Mouse (Mus musculus) cortical plate, adult 2 months (tissue): Measurements from ENCODE around the gene Borcs8. TPM values are rescaled to one million over a fixed set of nuclear protein-coding genes. Genes with fewer than 3 reads are reported as not detected.
A peak's percentile ranks its signal among the peaks of the same experiment; 100 is the strongest.

Experiments
- H3K27ac ChIP-seq: fragments of 200-500 bp; 2 replicates; pipeline ENCODE4 v1.5.1; 2012; ENCODE audit warnings: low read length, control low read depth, inconsistent platforms; ENCODE audit not compliant: insufficient read depth
- H3K4me1 ChIP-seq: fragments of 200-500 bp; 2 replicates; pipeline ENCODE4 v1.6.1; 2011; ENCODE audit warnings: low read length; ENCODE audit not compliant: control insufficient read depth, insufficient read depth
- H3K4me3 ChIP-seq: fragments of 200-500 bp; 2 replicates; pipeline ENCODE4 v1.5.1; 2011; ENCODE audit warnings: mild to moderate bottlenecking, low read length, control low read depth; ENCODE audit not compliant: insufficient read depth
- CTCF ChIP-seq: fragments of 200-500 bp; IDR thresholded peaks from 2 replicates; pipeline ENCODE4 v1.5.1; 2011; ENCODE audit warnings: mild to moderate bottlenecking, control low read depth, low read length; ENCODE audit not compliant: insufficient read depth; ENCODE audit errors: extremely low read depth
- POLR2A ChIP-seq: fragments of 200-500 bp; IDR thresholded peaks from 2 replicates; pipeline ENCODE4 v1.6.1; 2011; ENCODE audit warnings: mild to moderate bottlenecking, low read length, control low read depth; ENCODE audit not compliant: insufficient read depth; ENCODE audit errors: extremely low read depth
- polyA plus RNA-seq: library from polyadenylated mRNA; depleted of rRNA; stranded (reverse); fragments of >200 nt; gene quantifications from 2 replicates; pipeline ENCODE4 v1.2.3, GENCODE M21; 2012

Gene Borcs8
- polyA plus RNA-seq, 1 experiment, result 107 TPM

GRCm38 (mm10) chr8:70157240-70157800 lies 18.0 kb downstream of the Borcs8 start:
- Histone ChIP-seq H3K4me3 (no peak overlapping the region), H3K27ac (no peak overlapping the region), H3K4me1 (no peaks in the 10 kb centered on the region)
- TF ChIP-seq POLR2A, result no peak
- no peak for TF ChIP-seq CTCF

DNA sequence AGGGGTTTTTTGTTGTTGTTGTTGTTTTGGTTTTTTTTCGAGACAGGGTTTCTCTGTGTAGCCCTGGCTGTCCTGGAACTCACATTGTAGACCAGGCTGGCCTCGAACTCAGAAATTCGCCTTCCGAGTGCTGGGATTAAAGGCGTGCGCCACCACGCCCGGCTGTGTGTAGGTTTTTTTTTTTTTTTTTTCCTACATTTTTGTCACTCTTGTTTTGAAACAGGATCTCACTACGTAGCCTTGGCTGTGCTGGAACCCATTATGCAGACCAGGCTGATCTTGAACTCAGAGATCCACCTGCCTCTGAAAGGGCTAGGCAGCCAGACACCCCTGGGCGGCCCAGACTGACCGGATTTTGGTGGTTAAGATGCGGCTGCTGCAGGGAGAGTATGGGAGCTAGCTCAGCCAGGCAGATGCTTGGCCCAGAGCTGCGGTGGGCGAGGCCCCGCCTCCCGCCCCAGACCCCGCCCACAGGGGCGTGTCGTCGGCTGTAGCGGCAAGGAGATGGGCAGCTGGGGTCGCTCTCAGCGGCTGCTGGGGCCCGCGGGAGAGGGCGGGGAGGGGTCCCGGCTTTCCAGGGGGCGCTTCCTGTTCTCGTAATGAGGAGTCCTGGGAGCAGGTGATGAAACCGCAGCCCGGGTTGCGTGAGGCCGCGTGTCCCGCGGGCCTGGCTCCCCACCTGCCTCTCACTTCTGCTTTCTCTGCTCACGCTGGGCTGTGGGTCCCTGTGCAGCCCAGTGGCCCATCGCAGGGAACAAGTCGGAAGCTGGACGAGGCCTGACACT lies 19.0 kb downstream of the Borcs8 start:
- Histone ChIP-seq H3K4me3 (peak overlapping the region; percentile 33), H3K4me1 (no peaks in the 10 kb centered on the region), H3K27ac (no peak overlapping the region)
- TF ChIP-seq CTCF (no peak), POLR2A (peak; percentile 41; the same call in 1 of the 2 replicates)

- Histone ChIP-seq H3K4me3 (no peak overlapping the region), H3K27ac (no peak overlapping the region), H3K4me1 (no peaks in the 10 kb centered on the region)
- TF ChIP-seq CTCF (no peak), POLR2A (no peak)
Observed at GRCm38 (mm10) chr8:70159211-70159610, 19.9 kb downstream of the Borcs8 start.

GRCm38 (mm10) chr8:70160015-70160414 lies 20.7 kb downstream of the Borcs8 start:
- Histone ChIP-seq H3K4me1 (no peaks in the 10 kb centered on the region), H3K27ac (no peak overlapping the region), H3K4me3 (no peak overlapping the region)
- TF ChIP-seq POLR2A (no peak), CTCF (no peak)

- H3K4me1 ChIP-seq, result no peaks in the 10 kb centered on the region
- no peak overlapping the region for H3K4me3 ChIP-seq
- no peak for TF ChIP-seq POLR2A
- TF ChIP-seq CTCF, result no peak
- H3K27ac ChIP-seq, result no peak overlapping the region
Observed at GRCm38 (mm10) chr8:70163316-70163715, 24.0 kb downstream of the Borcs8 start.

DNA sequence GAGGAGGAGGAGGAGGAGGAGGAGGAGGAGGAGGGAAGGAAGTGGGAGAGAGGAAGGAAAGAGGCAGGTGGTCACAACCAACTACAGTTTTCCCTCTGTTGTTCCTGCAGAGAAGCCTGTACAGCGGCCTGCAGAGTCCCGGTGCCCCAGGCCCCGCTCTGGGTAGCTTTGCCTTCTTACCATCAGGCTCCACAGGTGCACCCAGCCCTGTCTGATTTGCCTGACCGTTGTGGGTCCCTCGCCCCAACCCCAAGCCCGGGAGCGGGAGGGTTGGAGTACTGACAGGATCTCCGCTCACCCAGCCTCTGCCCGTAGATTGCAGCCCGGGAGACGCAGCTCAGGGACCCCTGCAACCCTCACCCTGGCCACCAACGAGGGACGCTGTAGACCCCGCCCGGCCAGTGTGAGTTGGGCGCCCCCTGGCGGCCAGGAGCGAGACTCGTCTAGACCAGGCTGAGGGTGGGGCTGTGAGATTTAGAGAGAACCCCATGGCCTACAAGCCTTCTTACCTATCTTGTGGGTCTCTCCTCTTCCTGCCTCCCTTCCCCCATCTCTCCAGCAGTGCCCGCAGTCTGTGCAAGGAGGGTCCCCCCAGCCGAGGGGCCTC lies 27.3 kb downstream of the Borcs8 start:
- H3K4me3 ChIP-seq, result no peak overlapping the region
- H3K4me1 ChIP-seq, result no peaks in the 10 kb centered on the region
- H3K27ac ChIP-seq, result no peak overlapping the region
- TF ChIP-seq POLR2A (no peak), CTCF (peak; percentile 66)

DNA sequence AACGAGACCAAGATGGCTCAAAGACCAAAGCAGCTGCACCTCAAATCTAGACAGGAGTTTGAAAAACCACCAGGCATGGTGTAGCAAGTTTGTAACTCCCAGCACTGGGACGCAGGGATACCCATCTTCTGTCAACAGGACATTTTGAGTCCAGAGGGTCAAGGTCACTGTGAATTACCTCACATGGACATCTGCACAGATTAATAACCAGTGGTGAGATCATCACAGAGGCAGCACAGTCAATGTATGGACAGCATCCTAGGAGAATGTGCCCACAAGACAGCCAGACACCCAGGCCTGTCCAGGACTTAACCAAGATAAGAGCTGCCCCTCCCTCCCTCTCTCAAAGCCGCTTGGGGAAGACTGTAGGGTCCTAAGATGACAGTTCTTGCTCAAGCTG lies 30.8 kb downstream of the Borcs8 start:
- Histone ChIP-seq H3K27ac (no peak overlapping the region), H3K4me1 (peaks cover 2% of the 10 kb centered on the region; the same call in 1 of the 2 replicates), H3K4me3 (no peak overlapping the region)
- TF ChIP-seq CTCF (no peak), POLR2A (no peak)

GRCm38 (mm10) chr8:70170748-70171147 lies 31.4 kb downstream of the Borcs8 start:
- no peak overlapping the region for H3K27ac ChIP-seq
- no peak overlapping the region for H3K4me3 ChIP-seq
- TF ChIP-seq POLR2A (no peak), CTCF (no peak)
- peaks cover 2% of the 10 kb centered on the region; the same call in 1 of the 2 replicates for H3K4me1 ChIP-seq

DNA sequence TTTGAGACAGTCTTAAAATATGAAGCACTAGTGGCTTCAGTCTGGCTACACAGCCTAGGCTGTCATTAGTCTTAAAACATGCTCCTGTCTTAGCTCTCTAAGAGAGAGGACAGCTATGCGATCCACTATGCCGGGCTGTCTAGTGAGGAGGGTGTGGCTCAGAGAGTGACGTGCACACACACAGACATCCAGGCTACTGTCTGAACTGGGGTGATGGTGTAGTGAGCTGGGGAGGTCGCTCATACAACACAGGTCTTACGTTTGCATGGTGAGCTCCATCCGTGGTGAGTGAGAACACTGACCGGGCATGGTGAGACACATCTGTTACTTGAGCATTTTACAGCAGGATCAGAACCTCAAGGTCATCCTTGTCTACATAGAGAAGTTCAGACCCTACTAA lies 31.9 kb downstream of the Borcs8 start:
- Histone ChIP-seq H3K4me1 (peaks cover 2% of the 10 kb centered on the region; the same call in 1 of the 2 replicates), H3K4me3 (no peak overlapping the region), H3K27ac (no peak overlapping the region)
- TF ChIP-seq POLR2A (no peak), CTCF (no peak)
